Comparison of ENCODE assay signal across 17 mouse cellular contexts in genomic region chr11:67608114-67608683, GRCm38 (mm10).
DNase-seq lines count a peak whose midpoint lies in the region; ATAC-seq lines count a peak whose summit lies in the region.
"Had no signal": no experiment of that assay in that cellular context is flagged by ENCODE, and none has a peak within 500 bp of the region (broad histone marks: within the 10 kb centered on the region; RNA-seq: fewer than 3 reads in every experiment).

No protein-coding gene starts in this region.

- H3K27ac ChIP-seq in hindbrain, embryonic 12.5 days, result 0 out of 2 replicates have a peak overlapping the region, but pooled peaks have one; percentile 4
- H3K27ac ChIP-seq in hindbrain, embryonic 13.5 days, result no peak overlapping the region
- H3K27ac ChIP-seq: forebrain, embryonic 15.5 days; hindbrain, embryonic 10.5 days; neural tube, embryonic 15.5 days had no signal

- H3K9ac ChIP-seq in hindbrain, embryonic 12.5 days, result no peak overlapping the region
- H3K9ac ChIP-seq in hindbrain, embryonic 13.5 days, result no peak overlapping the region
- H3K9ac ChIP-seq: forebrain, embryonic 15.5 days; neural tube, embryonic 15.5 days had no signal

- no peaks in the 10 kb centered on the region for H3K27me3 ChIP-seq in hindbrain, embryonic 12.5 days
- H3K27me3 ChIP-seq in hindbrain, embryonic 13.5 days, result no peaks in the 10 kb centered on the region
- H3K27me3 ChIP-seq: forebrain, embryonic 15.5 days; neural tube, embryonic 15.5 days had no signal

- ATAC-seq in hindbrain, embryonic 12.5 days (ENCODE audit: low FRiP score), result no peak
- no peak for ATAC-seq in hindbrain, embryonic 13.5 days (ENCODE audit: low FRiP score)
- ATAC-seq in monocyte, adult 5-6 weeks (replicated peaks; ENCODE audit: insufficient number of reproducible peaks, low FRiP score, low TSS enrichment, poor library complexity, severe bottlenecking), result peak; percentile 48
- ATAC-seq in frontal cortex, adult (ENCODE audit: low TSS enrichment), result no peak
- ATAC-seq: forebrain, embryonic 15.5 days; midbrain, embryonic 16.5 days had no signal

- H3K36me3 ChIP-seq in hindbrain, embryonic 12.5 days, result no peaks in the 10 kb centered on the region
- no peaks in the 10 kb centered on the region for H3K36me3 ChIP-seq in hindbrain, embryonic 13.5 days
- H3K36me3 ChIP-seq: forebrain, embryonic 15.5 days; hindbrain, embryonic 10.5 days; neural tube, embryonic 15.5 days had no signal

- WGBS in hindbrain, embryonic 12.5 days, result 86% methylated on average over 8 of the region's 10 CpGs
- WGBS in hindbrain, embryonic 13.5 days, result 81% methylated on average over 10 of the region's 10 CpGs

- H3K4me3 ChIP-seq in hindbrain, embryonic 12.5 days, result no peak overlapping the region
- no peak overlapping the region for H3K4me3 ChIP-seq in hindbrain, embryonic 13.5 days
- H3K4me3 ChIP-seq: forebrain, embryonic 15.5 days; hindbrain, embryonic 10.5 days; neural tube, embryonic 15.5 days had no signal

- DNase-seq in thymus, postnatal 14 days, result peak; percentile 26
- DNase-seq in thymus, adult 18-20 months, result no peak
- no peak for DNase-seq in urinary bladder, postnatal 4 days (ENCODE audit: low spot score in 2 of 2)
- DNase-seq in ovary, adult 18-20 months (ENCODE audit: low spot score), result no peak
- DNase-seq: cerebellum, adult 9-10 months; gastrocnemius, postnatal 14 days; kidney, postnatal 10 days; right cerebral cortex, postnatal 4 days had no signal

- H3K4me2 ChIP-seq in hindbrain, embryonic 12.5 days (replicated peaks), result no peak overlapping the region
- H3K4me2 ChIP-seq in hindbrain, embryonic 13.5 days, result no peak overlapping the region
- H3K4me2 ChIP-seq: forebrain, embryonic 15.5 days; heart, embryonic 11.5 days; neural tube, embryonic 15.5 days had no signal

- peaks cover 2% of the 10 kb centered on the region for H3K4me1 ChIP-seq in hindbrain, embryonic 12.5 days
- peaks cover 3% of the 10 kb centered on the region for H3K4me1 ChIP-seq in hindbrain, embryonic 13.5 days (replicated peaks)

- H3K9me3 ChIP-seq in hindbrain, embryonic 12.5 days (replicated peaks), result no peaks in the 10 kb centered on the region
- no peaks in the 10 kb centered on the region for H3K9me3 ChIP-seq in hindbrain, embryonic 13.5 days
- H3K9me3 ChIP-seq: forebrain, embryonic 15.5 days; hindbrain, embryonic 10.5 days; neural tube, embryonic 15.5 days had no signal
